ENCODE assay signal across 10 mouse cellular contexts in the genomic region with DNA sequence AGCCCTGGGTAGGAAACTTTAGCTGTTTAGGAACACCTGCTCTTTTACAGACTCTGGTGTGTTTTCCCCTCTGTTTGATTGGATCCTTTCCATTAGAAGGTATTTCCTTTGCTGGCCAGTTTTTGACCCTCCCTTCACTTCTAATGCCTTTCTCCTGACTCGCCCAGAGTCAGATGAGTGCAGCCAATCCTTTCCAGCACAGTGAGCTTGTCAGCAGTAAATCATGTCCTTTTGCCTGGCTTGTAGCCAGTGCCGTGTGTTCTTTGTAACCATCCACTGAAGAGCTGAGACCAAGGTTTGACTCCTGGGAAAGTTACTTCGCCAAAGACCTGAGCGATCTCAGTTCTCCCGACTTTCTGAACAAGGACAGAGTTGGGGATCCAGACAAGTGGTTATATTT. TPM values are rescaled to one million over a fixed set of nuclear protein-coding genes. Genes with fewer than 3 reads are reported as not detected.
A peak's percentile ranks its signal among the peaks of the same experiment; 100 is the strongest.
DNase-seq lines count a peak whose midpoint lies in the region; ATAC-seq and TF ChIP-seq lines count a peak whose summit lies in the region.
"Had no signal": no experiment of that assay in that cellular context is flagged by ENCODE, and none has a peak within 500 bp of the region (broad histone marks: within the 10 kb centered on the region; RNA-seq: fewer than 3 reads in every experiment).

No protein-coding gene starts in this region.

- TF ChIP-seq POLR2A in embryonic fibroblast, embryonic 13.5 days (IDR thresholded peaks at IDR 0.05; ENCODE audit: low read depth, low read length) = no peak

- ATAC-seq in kidney, embryonic 15.5 days (replicated peaks; ENCODE audit: low FRiP score) = peak; percentile 90
- no peak for ATAC-seq in liver, embryonic 11.5 days (replicated peaks; ENCODE audit: low FRiP score)
- ATAC-seq: activated CD4-positive, CD25-positive, alpha-beta regulatory T cell, adult 4 months had no signal

- no peak for TF ChIP-seq CTCF in embryonic fibroblast, embryonic 13.5 days (IDR thresholded peaks at IDR 0.05; ENCODE audit: borderline replicate concordance, insufficient read depth, low read length)

- peaks cover 77% of the 10 kb centered on the region for H3K36me3 ChIP-seq in heart, embryonic 10.5 days
- peaks cover 75% of the 10 kb centered on the region for H3K36me3 ChIP-seq in kidney, embryonic 15.5 days
- H3K36me3 ChIP-seq in liver, embryonic 11.5 days (ENCODE audit: control insufficient read depth, insufficient read depth, low read length) = peaks cover 44% of the 10 kb centered on the region

- H3K9ac ChIP-seq in kidney, embryonic 15.5 days = no peak overlapping the region
- no peak overlapping the region for H3K9ac ChIP-seq in liver, embryonic 11.5 days (ENCODE audit: low read depth, low read length)
- H3K9ac ChIP-seq: stomach, embryonic 15.5 days had no signal

- WGBS in heart, embryonic 10.5 days = 81% methylated on average over 5 of the region's 5 CpGs
- 36% methylated on average over 5 of the region's 5 CpGs for whole genome bisulfite sequencing in kidney, embryonic 15.5 days
- 83% methylated on average over 5 of the region's 5 CpGs for WGBS in liver, embryonic 11.5 days

- no peak overlapping the region for H3K27ac ChIP-seq in heart, embryonic 10.5 days
- peak overlapping the region; percentile 30; the same call in 1 of the 2 replicates for H3K27ac ChIP-seq in embryonic fibroblast, embryonic 13.5 days (ENCODE audit: insufficient read depth, low read length)
- H3K27ac ChIP-seq in kidney, embryonic 15.5 days = peak overlapping the region; percentile 19; the same call in 1 of the 2 replicates
- no peak overlapping the region for H3K27ac ChIP-seq in liver, embryonic 11.5 days (ENCODE audit: low read depth, low read length)
- H3K27ac ChIP-seq: stomach, embryonic 15.5 days had no signal

- intact Hi-C loops in left cerebral cortex, postnatal 36 days (cut with DNase I) = no loop called here

- DNase-seq in heart, adult 11 months = peak; percentile 93
- no peak for DNase-seq in heart, embryonic 10.5 days (ENCODE audit: low spot score)
- DNase-seq in 3T3-L1 (ENCODE audit: low read depth, low spot score) = peak; percentile 91
- DNase-seq in left cerebral cortex, postnatal 36 days (ENCODE audit: low spot score in 2 of 2) = no peak
- DNase-seq in thymus, postnatal 25 days = no peak
- no peak for DNase-seq in liver, embryonic 11.5 days (ENCODE audit: low spot score)

- no peak overlapping the region for H3K4me2 ChIP-seq in kidney, embryonic 15.5 days
- H3K4me2 ChIP-seq in liver, embryonic 11.5 days = no peak overlapping the region
- H3K4me2 ChIP-seq: stomach, embryonic 15.5 days had no signal

- no peaks in the 10 kb centered on the region for H3K27me3 ChIP-seq in heart, embryonic 10.5 days (ENCODE audit: insufficient read depth, poor library complexity, severe bottlenecking)
- H3K27me3 ChIP-seq in kidney, embryonic 15.5 days = no peaks in the 10 kb centered on the region
- H3K27me3 ChIP-seq in liver, embryonic 11.5 days (replicated peaks; ENCODE audit: control insufficient read depth, insufficient read depth, low read length) = no peaks in the 10 kb centered on the region
- H3K27me3 ChIP-seq: stomach, embryonic 15.5 days had no signal

- no peaks in the 10 kb centered on the region for H3K9me3 ChIP-seq in heart, embryonic 10.5 days
- H3K9me3 ChIP-seq in kidney, embryonic 15.5 days (replicated peaks) = no peaks in the 10 kb centered on the region
- no peaks in the 10 kb centered on the region for H3K9me3 ChIP-seq in liver, embryonic 11.5 days (ENCODE audit: control insufficient read depth, low read length)
- H3K9me3 ChIP-seq: stomach, embryonic 15.5 days had no signal

- H3K4me1 ChIP-seq in heart, embryonic 10.5 days = peaks cover 9% of the 10 kb centered on the region; the same call in 1 of the 2 replicates
- H3K4me1 ChIP-seq in embryonic fibroblast, embryonic 13.5 days (ENCODE audit: control insufficient read depth, insufficient read depth, low read length) = peaks cover 20% of the 10 kb centered on the region
- peaks cover 24% of the 10 kb centered on the region for H3K4me1 ChIP-seq in kidney, embryonic 15.5 days
- peaks cover 9% of the 10 kb centered on the region for H3K4me1 ChIP-seq in liver, embryonic 11.5 days (replicated peaks; ENCODE audit: control insufficient read depth, insufficient read depth, low read length)
- H3K4me1 ChIP-seq: stomach, embryonic 15.5 days had no signal

- no peak overlapping the region for H3K4me3 ChIP-seq in heart, embryonic 10.5 days
- H3K4me3 ChIP-seq in embryonic fibroblast, embryonic 13.5 days (ENCODE audit: insufficient read depth, low read length) = no peak overlapping the region
- H3K4me3 ChIP-seq in kidney, embryonic 15.5 days (replicated peaks) = no peak overlapping the region
- no peak overlapping the region for H3K4me3 ChIP-seq in liver, embryonic 11.5 days (ENCODE audit: low read depth, low read length)
- H3K4me3 ChIP-seq: stomach, embryonic 15.5 days had no signal

RNA-seq across cellular contexts. Expression of a gene that starts 12.4 kb away (rescaled TPM):
- polyA plus RNA-seq in heart, embryonic 10.5 days (2016; fragmentation: Nextera tagmentation; extraction: Ambion mirVana) = 1.7 and 2.5 TPM in 2 replicates
- polyA plus RNA-seq in embryonic fibroblast, embryonic 13.5 days (2011; ENCODE audit: insufficient read length, low read depth, missing spikeins) = 0.33 and 0.48 TPM in 2 replicates
- 0.27 and 0.60 TPM in 2 replicates for polyA plus RNA-seq in kidney, embryonic 15.5 days (2015; fragmentation: Nextera tagmentation; extraction: Ambion mirVana)
- total RNA-seq in left cerebral cortex, postnatal 36 days (2021) = not detected
- polyA plus RNA-seq in liver, embryonic 11.5 days (2014; fragmentation: Nextera tagmentation; extraction: Ambion mirVana) = 0.37 and 0.40 TPM in 2 replicates
- polyA plus RNA-seq: activated CD4-positive, CD25-positive, alpha-beta regulatory T cell, adult 4 months had no signal

RNA-seq across cellular contexts. Expression of a gene that starts 13.9 kb away (rescaled TPM):
- 199 and 219 TPM in 2 replicates for polyA plus RNA-seq in heart, embryonic 10.5 days (2016; fragmentation: Nextera tagmentation; extraction: Ambion mirVana)
- 780 and 861 TPM in 2 replicates for polyA plus RNA-seq in embryonic fibroblast, embryonic 13.5 days (2011; ENCODE audit: insufficient read length, low read depth, missing spikeins)
- polyA plus RNA-seq in kidney, embryonic 15.5 days (2015; fragmentation: Nextera tagmentation; extraction: Ambion mirVana) = 338 and 401 TPM in 2 replicates
- 100 to 1,000 TPM; 169 to 179 TPM for total RNA-seq in left cerebral cortex, postnatal 36 days (2021)
- 128 and 129 TPM in 2 replicates for polyA plus RNA-seq in liver, embryonic 11.5 days (2014; fragmentation: Nextera tagmentation; extraction: Ambion mirVana)

RNA-seq across cellular contexts. Expression of a gene that starts 38.3 kb away (rescaled TPM):
- polyA plus RNA-seq in heart, embryonic 10.5 days (2016; fragmentation: Nextera tagmentation; extraction: Ambion mirVana) = 14.6 and 15.1 TPM in 2 replicates
- 31.9 and 33.4 TPM in 2 replicates for polyA plus RNA-seq in embryonic fibroblast, embryonic 13.5 days (2011; ENCODE audit: insufficient read length, low read depth, missing spikeins)
- 18.1 and 19.5 TPM in 2 replicates for polyA plus RNA-seq in kidney, embryonic 15.5 days (2015; fragmentation: Nextera tagmentation; extraction: Ambion mirVana)
- 10 to 100 TPM; 38.8 to 47.1 TPM for total RNA-seq in left cerebral cortex, postnatal 36 days (2021)
- polyA plus RNA-seq in liver, embryonic 11.5 days (2014; fragmentation: Nextera tagmentation; extraction: Ambion mirVana) = 3.9 and 6.5 TPM in 2 replicates

Comparison
In these comparisons a context has a peak if more than half of its experiments do, and no peak if none do; other contexts are left out.
1. DNase-seq: peak in heart, adult 11 months (single experiment) and 3T3-L1 (single experiment); none in heart, embryonic 10.5 days (single experiment), left cerebral cortex, postnatal 36 days (0 of 2), thymus, postnatal 25 days (single experiment) and liver, embryonic 11.5 days (single experiment).
2. H3K27ac ChIP-seq: peak in embryonic fibroblast, embryonic 13.5 days (single experiment) and kidney, embryonic 15.5 days (single experiment); none in heart, embryonic 10.5 days (single experiment) and liver, embryonic 11.5 days (single experiment).